In the genomic region with DNA sequence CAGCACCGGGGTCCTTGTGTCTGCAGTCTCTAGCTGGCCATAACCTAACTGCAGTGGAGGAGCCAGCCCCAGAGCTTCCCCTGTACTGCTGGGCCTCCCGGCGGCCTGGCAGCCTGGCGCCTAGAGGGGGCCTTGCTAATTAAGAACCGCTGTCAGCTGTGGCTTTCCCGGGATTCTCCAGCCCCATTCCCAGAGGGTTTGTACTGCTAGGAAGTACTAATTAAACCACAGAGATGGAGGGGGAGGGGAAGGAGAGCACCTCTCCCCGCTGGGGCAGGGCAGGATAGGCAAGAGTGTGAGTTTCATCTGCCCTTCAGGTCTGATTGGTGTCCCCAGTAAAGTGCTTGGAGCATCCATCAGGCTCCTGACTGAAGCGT, we compare ENCODE assay signal across 7 mouse cellular contexts. TPM values are rescaled to one million over a fixed set of nuclear protein-coding genes. Genes with fewer than 3 reads are reported as not detected.
DNase-seq lines count a peak whose midpoint lies in the region; ATAC-seq and TF ChIP-seq lines count a peak whose summit lies in the region.

No protein-coding gene starts in this region.

- no peaks in the 10 kb centered on the region for H3K27me3 ChIP-seq in spleen, adult 2 months (ENCODE audit: control insufficient read depth, insufficient read depth, low read length)
- H3K27me3 ChIP-seq in forebrain, embryonic 11.5 days (ENCODE audit: control insufficient read depth, insufficient read depth, low read length) = no peaks in the 10 kb centered on the region
- no peaks in the 10 kb centered on the region for H3K27me3 ChIP-seq in liver, embryonic 11.5 days (replicated peaks; ENCODE audit: control insufficient read depth, insufficient read depth, low read length)
- no peaks in the 10 kb centered on the region for H3K27me3 ChIP-seq in stomach, postnatal 0 days (ENCODE audit: control insufficient read depth, insufficient read depth, low read length)

- TF ChIP-seq CTCF in spleen, adult 2 months (IDR thresholded peaks at IDR 0.05; ENCODE audit: extremely low read depth, insufficient read depth, insufficient read length, insufficient replicate concordance) = no peak
- no peak for TF ChIP-seq CTCF in stomach, postnatal 0 days (IDR thresholded peaks at IDR 0.05; ENCODE audit: low read depth)

- H3K4me3 ChIP-seq in spleen, adult 2 months (ENCODE audit: extremely low read depth, insufficient read depth, insufficient read length) = no peak overlapping the region
- H3K4me3 ChIP-seq in forebrain, embryonic 11.5 days (ENCODE audit: low read depth, low read length) = no peak overlapping the region
- no peak overlapping the region for H3K4me3 ChIP-seq in liver, embryonic 11.5 days (ENCODE audit: low read depth, low read length)
- no peak overlapping the region for H3K4me3 ChIP-seq in stomach, postnatal 0 days (ENCODE audit: low read depth, low read length)

- no peaks in the 10 kb centered on the region for H3K9me3 ChIP-seq in forebrain, embryonic 11.5 days (ENCODE audit: control insufficient read depth, low read length)
- no peaks in the 10 kb centered on the region for H3K9me3 ChIP-seq in liver, embryonic 11.5 days (ENCODE audit: control insufficient read depth, low read length)
- H3K9me3 ChIP-seq in stomach, postnatal 0 days (ENCODE audit: control insufficient read depth, low read length) = no peaks in the 10 kb centered on the region

- H3K4me2 ChIP-seq in forebrain, embryonic 11.5 days (ENCODE audit: low read depth, low read length, severe bottlenecking) = 0 out of 2 replicates have a peak overlapping the region, but pooled peaks have one; percentile 18
- peak overlapping the region; percentile 5; the same call in 1 of the 2 replicates for H3K4me2 ChIP-seq in liver, embryonic 11.5 days
- no peak overlapping the region for H3K4me2 ChIP-seq in stomach, postnatal 0 days (replicated peaks; ENCODE audit: low read depth)

- WGBS in spleen, adult 2 months = 42% methylated on average over 8 of the region's 8 CpGs
- WGBS in forebrain, embryonic 11.5 days = 7% methylated on average over 8 of the region's 8 CpGs
- WGBS in liver, embryonic 11.5 days = 34% methylated on average over 8 of the region's 8 CpGs
- WGBS in stomach, postnatal 0 days = 32% methylated on average over 8 of the region's 8 CpGs

- no peak for TF ChIP-seq POLR2A in spleen, adult 2 months (IDR thresholded peaks at IDR 0.05; ENCODE audit: low read depth, low read length)

- no peak for TF ChIP-seq EP300 in stomach, postnatal 0 days (optimal IDR thresholded peaks at IDR 0.05)

- H3K9ac ChIP-seq in forebrain, embryonic 11.5 days (ENCODE audit: low read length) = no peak overlapping the region; the same call in 1 of the 2 replicates
- H3K9ac ChIP-seq in liver, embryonic 11.5 days (ENCODE audit: low read depth, low read length) = no peak overlapping the region
- H3K9ac ChIP-seq in stomach, postnatal 0 days (ENCODE audit: low read length) = no peak overlapping the region

- peaks cover 18% of the 10 kb centered on the region; the same call in 1 of the 2 replicates for H3K4me1 ChIP-seq in spleen, adult 2 months (ENCODE audit: control insufficient read depth, insufficient read depth, insufficient read length)
- peaks cover 72% of the 10 kb centered on the region for H3K4me1 ChIP-seq in forebrain, embryonic 11.5 days (replicated peaks; ENCODE audit: control insufficient read depth, insufficient read depth, low read length)
- H3K4me1 ChIP-seq in liver, embryonic 11.5 days (replicated peaks; ENCODE audit: control insufficient read depth, insufficient read depth, low read length) = peaks cover 47% of the 10 kb centered on the region
- peaks cover 7% of the 10 kb centered on the region for H3K4me1 ChIP-seq in stomach, postnatal 0 days (replicated peaks; ENCODE audit: control insufficient read depth, insufficient read depth)

- ATAC-seq in forebrain, embryonic 11.5 days (replicated peaks; ENCODE audit: low FRiP score) = peak; percentile 33
- ATAC-seq in liver, embryonic 11.5 days (replicated peaks; ENCODE audit: low FRiP score) = no peak; the same call in 1 of the 2 replicates
- no peak; the same call in 1 of the 2 replicates for ATAC-seq in stomach, postnatal 0 days (ENCODE audit: low FRiP score, low TSS enrichment)

- peak overlapping the region; percentile 73 for H3K27ac ChIP-seq in spleen, adult 2 months (ENCODE audit: insufficient read depth, low read length)
- H3K27ac ChIP-seq in forebrain, embryonic 11.5 days (ENCODE audit: low read depth, low read length) = peak overlapping the region; percentile 87
- H3K27ac ChIP-seq in liver, embryonic 11.5 days (ENCODE audit: low read depth, low read length) = peak overlapping the region; percentile 60
- peak overlapping the region; percentile 61 for H3K27ac ChIP-seq in stomach, postnatal 0 days (replicated peaks)

- no peak for DNase-seq in spleen, adult 2 months (ENCODE audit: low read depth in 1 of 2, low spot score in 2 of 2)
- no peak for DNase-seq in spleen, postnatal 14 days (ENCODE audit: low spot score in 2 of 2)
- peak; percentile 84 for DNase-seq in forebrain, embryonic 11.5 days (ENCODE audit: low spot score)
- DNase-seq in liver, embryonic 11.5 days (ENCODE audit: low spot score) = no peak
- no peak for DNase-seq in stomach, postnatal 0 days (ENCODE audit: low spot score)
- DNase-seq in spleen, postnatal 36 days (ENCODE audit: low spot score in 2 of 2) = no peak
- no peak for DNase-seq in testis, postnatal 10 days (ENCODE audit: low spot score)

- H3K36me3 ChIP-seq in spleen, adult 2 months (ENCODE audit: control insufficient read depth, insufficient read depth, low read length) = peaks cover 25% of the 10 kb centered on the region
- H3K36me3 ChIP-seq in forebrain, embryonic 11.5 days (ENCODE audit: control insufficient read depth, insufficient read depth, low read length) = peaks cover 13% of the 10 kb centered on the region
- H3K36me3 ChIP-seq in liver, embryonic 11.5 days (ENCODE audit: control insufficient read depth, insufficient read depth, low read length) = peaks cover 32% of the 10 kb centered on the region
- peaks cover 9% of the 10 kb centered on the region for H3K36me3 ChIP-seq in stomach, postnatal 0 days (ENCODE audit: control insufficient read depth, insufficient read depth, low read length)

RNA-seq across cellular contexts. Expression of a gene that starts 25.8 kb away (rescaled TPM):
- polyA plus RNA-seq in spleen, adult 2 months (2012; rRNA removed) = 8.1 and 14.7 TPM in 2 replicates
- polyA plus RNA-seq in forebrain, embryonic 11.5 days (2014; fragmentation: Nextera tagmentation; extraction: Ambion mirVana) = 105 and 115 TPM in 2 replicates
- 125 and 127 TPM in 2 replicates for polyA plus RNA-seq in liver, embryonic 11.5 days (2014; fragmentation: Nextera tagmentation; extraction: Ambion mirVana)
- polyA plus RNA-seq in stomach, postnatal 0 days (2015; fragmentation: Nextera tagmentation; extraction: Ambion mirVana) = 31.0 and 35.5 TPM in 2 replicates
